Mouse (Mus musculus) brain, embryonic 14.5 days (tissue): ENCODE measurements around the gene Ctf2. TPM values are rescaled to one million over a fixed set of nuclear protein-coding genes. Genes with fewer than 3 reads are reported as not detected.

Source experiments
- DNase-seq: peaks from one replicate; pipeline ENCODE4 v3.0.0-alpha.2; 2011; ENCODE audit warnings: low read depth
- CTCF ChIP-seq: fragments of 200-500 bp; IDR thresholded peaks from 2 replicates; pipeline ENCODE4 v1.5.1; 2012; ENCODE audit warnings: inconsistent platforms, mild to moderate bottlenecking, moderate library complexity, borderline replicate concordance; ENCODE audit not compliant: insufficient read depth, insufficient read length; ENCODE audit errors: extremely low read depth
- POLR2A ChIP-seq: fragments of 200-500 bp; IDR thresholded peaks from 2 replicates; pipeline ENCODE4 v1.6.1; 2012; ENCODE audit warnings: mild to moderate bottlenecking, inconsistent platforms, borderline replicate concordance; ENCODE audit not compliant: poor library complexity, insufficient read depth, insufficient read length, severe bottlenecking; ENCODE audit errors: extremely low read depth
- polyA plus RNA-seq: library from polyadenylated mRNA; depleted of rRNA; stranded (reverse); fragments of >200 nt; gene quantifications from 2 replicates; pipeline ENCODE4 v1.2.3, GENCODE M21; 2012; rRNA removed

Ctf2 gene
- polyA plus RNA-seq, 1 experiment, result not detected

GRCm38 (mm10) chr7:127686740-127687449 lies 45.1 kb downstream of the Ctf2 start:
- no peak for TF ChIP-seq POLR2A
- TF ChIP-seq CTCF, result no peak
- no peak for DNase-seq

- DNase-seq, result peak; percentile 3
- no peak for TF ChIP-seq CTCF
- no peak for TF ChIP-seq POLR2A
Observed at GRCm38 (mm10) chr7:127685304-127686018, 46.5 kb downstream of the Ctf2 start.

GRCm38 (mm10) chr7:127681888-127682553 lies 49.9 kb downstream of the Ctf2 start:
- no peak for DNase-seq
- TF ChIP-seq CTCF, result no peak

- DNase-seq, result no peak
- no peak for TF ChIP-seq POLR2A
- no peak for TF ChIP-seq CTCF
Observed at GRCm38 (mm10) chr7:127680541-127680940, 51.4 kb downstream of the Ctf2 start.

- no peak for DNase-seq
Observed at GRCm38 (mm10) chr7:127678811-127679210, 53.2 kb downstream of the Ctf2 start.

DNA sequence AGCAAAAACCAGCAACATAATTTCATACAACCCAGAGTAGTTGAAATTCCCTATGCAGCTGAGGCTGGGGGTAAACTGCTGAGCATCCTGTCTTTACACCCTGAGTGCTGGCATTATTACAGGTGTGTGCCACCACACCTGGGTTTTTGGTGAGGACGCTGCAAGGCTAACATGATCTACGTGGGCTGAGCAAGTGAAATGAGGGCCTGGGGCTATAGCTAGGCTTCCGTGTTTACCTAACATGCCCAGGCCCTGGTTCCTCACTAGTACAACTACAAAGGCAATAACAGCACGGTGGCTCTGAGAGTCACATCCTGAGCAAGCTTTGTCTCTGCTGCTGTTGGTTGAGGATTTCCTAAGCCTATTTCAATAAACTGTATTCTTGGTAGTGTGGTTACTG lies 54.4 kb downstream of the Ctf2 start:
- no peak for DNase-seq

More at GRCm38 (mm10) chr7:127678811-127679210, 53.2 kb downstream of the Ctf2 start:
- TF ChIP-seq CTCF (no peak), POLR2A (no peak)

DNA sequence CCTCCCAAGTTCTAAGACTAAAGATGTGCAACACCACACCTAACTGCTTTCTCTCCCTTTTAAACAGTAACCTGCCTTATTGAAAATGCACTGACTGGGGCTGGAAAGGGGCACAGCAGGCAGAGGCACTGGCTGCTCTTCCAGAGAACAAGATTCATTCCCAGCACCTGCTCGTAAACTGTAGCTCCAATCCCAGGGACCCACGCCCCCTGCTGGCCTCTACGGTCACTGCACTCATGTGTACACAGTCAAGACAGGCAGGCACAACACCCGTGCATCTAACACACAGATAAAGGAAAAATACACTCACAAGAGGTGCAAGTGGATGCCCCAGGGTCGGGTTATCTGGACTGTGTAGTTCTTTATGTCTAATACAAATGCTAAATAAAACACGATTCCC lies 54.9 kb downstream of the Ctf2 start:
- DNase-seq, result peak; percentile 19
- TF ChIP-seq CTCF (peak; percentile 63), POLR2A (no peak)

More for the DNA sequence above, 54.4 kb downstream of the Ctf2 start:
- TF ChIP-seq CTCF (no peak), POLR2A (no peak)

GRCm38 (mm10) chr7:127675391-127675811 lies 56.6 kb downstream of the Ctf2 start:
- DNase-seq, result no peak
- TF ChIP-seq POLR2A (no peak), CTCF (no peak)

DNA sequence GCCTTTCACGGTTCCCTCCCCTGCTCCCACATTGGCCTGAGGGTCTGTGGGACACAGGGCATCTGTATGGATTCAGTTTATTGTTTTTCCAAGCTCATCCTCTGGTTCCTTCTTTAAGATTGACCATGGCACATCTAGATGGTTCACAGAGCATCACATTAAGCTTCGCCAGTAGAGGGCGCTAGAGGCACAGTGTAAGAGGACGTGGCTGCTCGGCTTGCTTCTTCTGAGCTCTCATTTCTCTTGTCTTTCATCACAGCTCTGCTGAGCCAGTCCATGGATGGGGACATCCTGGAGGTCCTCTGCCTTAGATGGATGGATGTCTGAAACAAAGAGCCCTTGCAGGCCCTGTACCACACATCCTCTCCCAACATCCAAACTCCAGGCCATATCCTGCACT lies 57.0 kb downstream of the Ctf2 start:
- TF ChIP-seq CTCF (peak; percentile 94), POLR2A (no peak)
- peak; percentile 94 for DNase-seq

DNA sequence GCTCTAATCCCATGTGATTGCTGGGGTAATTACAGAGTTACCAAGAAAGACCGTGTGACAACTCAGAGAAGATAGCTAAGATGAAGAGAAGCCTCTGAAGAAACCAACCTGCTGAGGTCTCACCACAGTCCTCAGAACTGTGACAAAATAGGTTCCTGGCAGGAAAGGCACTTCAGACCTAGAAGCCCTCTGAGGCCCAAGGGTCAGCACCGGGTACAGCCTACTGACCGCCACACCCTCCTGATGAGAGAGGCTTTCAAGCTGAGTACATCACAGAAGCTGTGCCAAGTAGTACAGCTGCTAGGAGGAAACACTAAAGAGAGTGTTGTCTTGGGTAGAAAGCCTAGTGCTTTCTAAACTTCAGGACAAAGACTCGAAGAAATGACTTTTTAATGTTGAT lies 59.2 kb downstream of the Ctf2 start:
- no peak for DNase-seq
- TF ChIP-seq POLR2A, result no peak
- TF ChIP-seq CTCF, result no peak

DNA sequence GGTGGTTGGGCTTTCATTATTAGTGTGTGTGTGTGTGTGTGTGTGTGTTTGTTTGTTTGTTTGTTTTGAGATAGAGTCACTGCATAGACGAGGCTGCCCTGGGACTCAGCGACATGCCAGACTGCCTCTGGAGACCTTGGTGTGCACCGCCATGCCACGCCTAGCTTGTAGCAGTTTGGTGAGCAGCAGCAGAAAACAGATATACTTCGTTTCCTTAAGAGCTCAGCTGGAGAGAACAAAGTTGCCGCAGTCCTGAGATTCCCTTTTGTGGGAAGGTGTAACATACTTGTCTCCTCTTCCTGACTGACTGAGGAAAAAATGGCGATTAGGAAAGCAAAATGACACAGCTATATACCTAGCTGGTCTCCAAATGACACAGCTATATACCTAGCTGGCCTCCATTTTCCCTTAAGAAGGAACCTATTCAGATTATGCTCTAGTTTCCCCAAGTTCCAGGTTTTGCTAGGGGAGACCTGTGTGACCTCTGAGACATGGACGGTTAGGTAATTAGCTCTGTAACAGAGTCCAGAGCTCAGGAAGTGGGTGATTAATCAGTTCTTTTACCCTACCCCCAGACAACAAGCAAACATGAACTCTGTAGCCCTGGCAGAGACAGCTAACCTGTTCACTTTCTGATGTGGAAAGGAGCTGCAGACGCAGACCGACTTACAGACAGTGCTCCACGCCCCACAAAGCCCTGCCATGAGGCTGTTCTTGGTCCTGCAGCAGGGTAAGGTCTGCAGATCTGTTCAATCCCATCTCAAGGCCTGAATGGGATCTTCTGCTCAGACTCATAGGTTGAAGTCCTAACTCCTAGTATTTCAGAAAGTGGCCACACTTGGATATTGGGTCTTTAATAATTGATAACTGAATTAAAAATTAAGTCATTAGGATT lies 59.8 kb downstream of the Ctf2 start:
- DNase-seq, result no peak
- TF ChIP-seq POLR2A (no peak), CTCF (no peak)

Other genes starting within 250 kb of the Ctf2 start
- gene Srcap, start 220.2 kb downstream of the Ctf2 start, polyA plus RNA-seq, result 18.6 and 44.1 TPM in 2 replicates
- 15.5 and 19.2 TPM in 2 replicates for gene Gm42715, start 212.6 kb downstream of the Ctf2 start, polyA plus RNA-seq
- gene Tmem265, start 170.8 kb downstream of the Ctf2 start, polyA plus RNA-seq, result 2.0 and 3.2 TPM in 2 replicates
- 108 and 126 TPM in 2 replicates for gene Phkg2, start 158.8 kb downstream of the Ctf2 start, polyA plus RNA-seq
- gene Ccdc189, start 143.6 kb downstream of the Ctf2 start, polyA plus RNA-seq, result 11.9 and 16.0 TPM in 2 replicates
- 50.4 and 56.0 TPM in 2 replicates for gene Rnf40, start 143.4 kb downstream of the Ctf2 start, polyA plus RNA-seq
- gene Zfp629, start 116.4 kb downstream of the Ctf2 start, polyA plus RNA-seq, result 38.7 and 44.4 TPM in 2 replicates
- gene Bcl7c, start 23.2 kb downstream of the Ctf2 start, polyA plus RNA-seq, result 51.0 and 78.6 TPM in 2 replicates
- 8.0 and 12.2 TPM in 2 replicates for gene Ctf1, start 19.4 kb downstream of the Ctf2 start, polyA plus RNA-seq
- 138 and 171 TPM in 2 replicates for gene Fbxl19, start 12.4 kb upstream of the Ctf2 start, polyA plus RNA-seq
- 9.3 and 11.2 TPM in 2 replicates for gene Orai3, start 37.6 kb upstream of the Ctf2 start, polyA plus RNA-seq
- gene Setd1a, start 44.5 kb upstream of the Ctf2 start, polyA plus RNA-seq, result 8.9 and 23.2 TPM in 2 replicates
- gene Gm49388, start 53.4 kb upstream of the Ctf2 start, polyA plus RNA-seq, result not detected in 2 replicates
- 13.8 and 14.2 TPM in 2 replicates for gene Hsd3b7, start 68.4 kb upstream of the Ctf2 start, polyA plus RNA-seq
- gene Stx4a, start 92.1 kb upstream of the Ctf2 start, polyA plus RNA-seq, result 35.3 and 36.0 TPM in 2 replicates
- gene Stx1b, start 92.4 kb upstream of the Ctf2 start, polyA plus RNA-seq, result 79.9 and 128 TPM in 2 replicates
- gene Zfp646, start 144.1 kb upstream of the Ctf2 start, polyA plus RNA-seq, result 22.3 and 28.1 TPM in 2 replicates
- 21.7 and 31.7 TPM in 2 replicates for gene Zfp668, start 144.7 kb upstream of the Ctf2 start, polyA plus RNA-seq
- gene Prss53, start 158.8 kb upstream of the Ctf2 start, polyA plus RNA-seq, result 2.2 and 3.5 TPM in 2 replicates
- not detected in 2 replicates for gene Gm21974, start 163.3 kb upstream of the Ctf2 start, polyA plus RNA-seq
- 68.2 and 78.7 TPM in 2 replicates for gene Vkorc1, start 163.5 kb upstream of the Ctf2 start, polyA plus RNA-seq
- 59.5 and 79.8 TPM in 2 replicates for gene Bckdk, start 171.9 kb upstream of the Ctf2 start, polyA plus RNA-seq
- gene Kat8, start 180.3 kb upstream of the Ctf2 start, polyA plus RNA-seq, result 44.8 and 47.7 TPM in 2 replicates
- gene Prss8, start 197.9 kb upstream of the Ctf2 start, polyA plus RNA-seq, result 0.51 and 0.97 TPM in 2 replicates
- gene Prss36, start 214.6 kb upstream of the Ctf2 start, polyA plus RNA-seq, result 11.2 and 16.6 TPM in 2 replicates
- gene Fus, start 235.3 kb upstream of the Ctf2 start, polyA plus RNA-seq, result 596 and 633 TPM in 2 replicates